Mouse (Mus musculus) MEL (cell line): ENCODE measurements at regions not wholly inside any gene's neighbourhood (a gene's known extent, or its start where the extent isn't known, plus 50 kb on each side); places are given as distances from the start of the nearest gene placed in this dataset.
"Not testable (repeated sequence)": the region's sequence is repeated elsewhere in the genome, so short reads cannot be mapped to it uniquely, and the experiment has no call there.

Experiments
- DNase-seq: peaks from one replicate; pipeline ENCODE4 v3.0.0; 2011; ENCODE audit warnings: low read depth, low spot score
- H3K27ac ChIP-seq: 2 replicates; pipeline ENCODE4 v1.5.1; 2012; ENCODE audit warnings: low read depth, mild to moderate bottlenecking, control low read depth, low read length, moderate library complexity; ENCODE audit not compliant: control insufficient read depth
- H3K27me3 ChIP-seq, 2 experiments: fragments of 150-350 bp in 1 of 2; sonication (generic) in 1 of 2; 2 replicates each; pipeline ENCODE4 v1.6.1; 2012; ENCODE audit warnings: low read length in 2 of 2, mild to moderate bottlenecking in 2 of 2, improper control_type of control experiment in 1 of 2, moderate library complexity in 1 of 2; ENCODE audit not compliant: insufficient read depth in 2 of 2, control insufficient read depth in 1 of 2
- H3K36me3 ChIP-seq, 2 experiments: 2 replicates each; pipeline ENCODE4 v1.6.1; 2012 to 2014; ENCODE audit warnings: low read length in 2 of 2, improper control_type of control experiment in 1 of 2, inconsistent platforms in 1 of 2, mild to moderate bottlenecking in 1 of 2; ENCODE audit not compliant: insufficient read depth in 2 of 2, control insufficient read depth in 1 of 2
- H3K4me1 ChIP-seq, 2 experiments: fragments of 150-350 bp in 1 of 2; sonication (generic) in 1 of 2; 2 replicates each; pipeline ENCODE4 v1.6.1; 2012; ENCODE audit warnings: low read length in 2 of 2, improper control_type of control experiment in 1 of 2, mild to moderate bottlenecking in 1 of 2; ENCODE audit not compliant: insufficient read depth in 2 of 2, control insufficient read depth in 1 of 2
- H3K4me3 ChIP-seq, 2 experiments: fragments of 150-350 bp in 1 of 2; sonication (generic) in 1 of 2; 2 replicates each; pipeline ENCODE4 v1.5.1; 2012; ENCODE audit warnings: low read depth in 2 of 2, low read length in 2 of 2, mild to moderate bottlenecking in 2 of 2, moderate library complexity in 2 of 2, control low read depth in 1 of 2, improper control_type of control experiment in 1 of 2; ENCODE audit not compliant: control insufficient read depth in 1 of 2, insufficient read depth in 1 of 2
- H3K79me2 ChIP-seq: 2 replicates; pipeline ENCODE4 v1.6.1; 2012; ENCODE audit warnings: mild to moderate bottlenecking, low read length, moderate library complexity; ENCODE audit not compliant: control insufficient read depth, poor library complexity, insufficient read depth
- H3K9ac ChIP-seq: 2 replicates; pipeline ENCODE4 v1.6.1; 2012; ENCODE audit warnings: low read depth, mild to moderate bottlenecking, control low read depth, low read length, moderate library complexity; ENCODE audit not compliant: control insufficient read depth, poor library complexity, severe bottlenecking
- H3K9me3 ChIP-seq: fragments of 150-350 bp; sonication (generic); replicated peaks from 2 replicates; pipeline ENCODE4 v1.6.1; 2012; ENCODE audit warnings: mild to moderate bottlenecking, low read length, improper control_type of control experiment, moderate library complexity; ENCODE audit not compliant: insufficient read depth
- CHD1 ChIP-seq: IDR thresholded peaks from 2 replicates; pipeline ENCODE4 v1.6.1; 2012; ENCODE audit warnings: low read depth, mild to moderate bottlenecking, inconsistent platforms, low read length, improper control_type of control experiment
- CHD2 ChIP-seq: IDR thresholded peaks from 2 replicates; pipeline ENCODE4 v1.6.1; 2011; ENCODE audit warnings: low read length, improper control_type of control experiment
- CTCF ChIP-seq, 3 experiments: IDR thresholded peaks in 2 of 3; conservative IDR thresholded peaks in 1 of 3; 2 replicates each; pipeline ENCODE4 v1.5.1; 2011 to 2012; ENCODE audit warnings: low read length in 3 of 3, low read depth in 2 of 3, mild to moderate bottlenecking in 2 of 3, improper control_type of control experiment in 1 of 3, inconsistent platforms in 1 of 3, mixed read lengths in 1 of 3, moderate library complexity in 1 of 3; ENCODE audit not compliant: control insufficient read depth in 1 of 3, insufficient read depth in 1 of 3, poor library complexity in 1 of 3, severe bottlenecking in 1 of 3
- E2F4 ChIP-seq: IDR thresholded peaks from 2 replicates; pipeline ENCODE4 v1.6.1; 2011; ENCODE audit warnings: low read depth, low read length, improper control_type of control experiment, borderline replicate concordance
- EP300 ChIP-seq, 2 experiments: IDR thresholded peaks; 2 replicates each; pipeline ENCODE4 v1.6.1; 2011; ENCODE audit warnings: improper control_type of control experiment in 2 of 2, low read length in 2 of 2, low read depth in 1 of 2, mild to moderate bottlenecking in 1 of 2
- ETS1 ChIP-seq: IDR thresholded peaks from 2 replicates; pipeline ENCODE4 v1.6.1; 2012; ENCODE audit warnings: low read depth, mild to moderate bottlenecking, inconsistent platforms, low read length, improper control_type of control experiment, moderate library complexity
- GATA1 ChIP-seq: IDR thresholded peaks from 2 replicates; pipeline ENCODE4 v1.6.1; 2011; ENCODE audit warnings: low read depth, low read length, improper control_type of control experiment
- HCFC1 ChIP-seq: IDR thresholded peaks from 2 replicates; pipeline ENCODE4 v1.6.1; 2012; ENCODE audit warnings: low read depth, mild to moderate bottlenecking, inconsistent platforms, low read length, improper control_type of control experiment, moderate library complexity
- MAFK ChIP-seq: IDR thresholded peaks from 2 replicates; pipeline ENCODE4 v1.6.1; 2011; ENCODE audit warnings: low read depth, mild to moderate bottlenecking, low read length, improper control_type of control experiment, borderline replicate concordance
- MAX ChIP-seq: IDR thresholded peaks from 2 replicates; pipeline ENCODE4 v1.6.1; 2011; ENCODE audit warnings: low read length, improper control_type of control experiment
- MEF2A ChIP-seq: IDR thresholded peaks from 2 replicates; pipeline ENCODE4 v1.6.1; 2014; ENCODE audit warnings: low read depth, mild to moderate bottlenecking, inconsistent platforms, low read length, improper control_type of control experiment; ENCODE audit not compliant: poor library complexity, insufficient replicate concordance, severe bottlenecking; ENCODE audit errors: extremely low read depth
- MXI1 ChIP-seq: IDR thresholded peaks from 2 replicates; pipeline ENCODE4 v1.6.1; 2011; ENCODE audit warnings: mild to moderate bottlenecking, low read depth, low read length, improper control_type of control experiment
- MYB ChIP-seq: IDR thresholded peaks from 2 replicates; pipeline ENCODE4 v1.6.1; 2011; ENCODE audit warnings: mild to moderate bottlenecking, low read depth, low read length, improper control_type of control experiment
- NELFE ChIP-seq: IDR thresholded peaks from 2 replicates; pipeline ENCODE4 v1.6.1; 2011; ENCODE audit warnings: low read depth, low read length, improper control_type of control experiment
- NRF1 ChIP-seq: IDR thresholded peaks from 2 replicates; pipeline ENCODE4 v1.6.1; 2014; ENCODE audit warnings: low read depth, mild to moderate bottlenecking, inconsistent platforms, low read length, improper control_type of control experiment, moderate library complexity; ENCODE audit not compliant: poor library complexity, insufficient read depth, severe bottlenecking
- POLR2A ChIP-seq, 2 experiments: IDR thresholded peaks; 2 replicates each; pipeline ENCODE4 v1.6.1; 2011 to 2012; ENCODE audit warnings: low read length in 2 of 2, mild to moderate bottlenecking in 2 of 2, control low read depth in 1 of 2, improper control_type of control experiment in 1 of 2, low read depth in 1 of 2, moderate library complexity in 1 of 2; ENCODE audit not compliant: control insufficient read depth in 1 of 2, insufficient read depth in 1 of 2, poor library complexity in 1 of 2
- POLR2AphosphoS2 ChIP-seq: IDR thresholded peaks from 2 replicates; pipeline ENCODE4 v1.6.1; 2011; ENCODE audit warnings: low read length, improper control_type of control experiment
- POLR2AphosphoS5 ChIP-seq: IDR thresholded peaks from 2 replicates; pipeline ENCODE4 v1.6.1; 2012; ENCODE audit warnings: low read depth, borderline replicate concordance, mild to moderate bottlenecking, inconsistent platforms, low read length, moderate library complexity, mixed read lengths
- SMC3 ChIP-seq: IDR thresholded peaks from 2 replicates; pipeline ENCODE4 v1.6.1; 2011; ENCODE audit warnings: low read depth, low read length, improper control_type of control experiment
- TAL1 ChIP-seq: IDR thresholded peaks from 2 replicates; pipeline ENCODE4 v1.6.1; 2012; ENCODE audit warnings: mild to moderate bottlenecking, inconsistent platforms, low read length, moderate library complexity, mixed read lengths
- TBP ChIP-seq: IDR thresholded peaks from 2 replicates; pipeline ENCODE4 v1.8.0; 2011; ENCODE audit warnings: low read depth, low read length, improper control_type of control experiment
- UBTF ChIP-seq: IDR thresholded peaks from 2 replicates; pipeline ENCODE4 v1.6.1; 2012; ENCODE audit warnings: low read depth, mild to moderate bottlenecking, inconsistent platforms, low read length, improper control_type of control experiment, moderate library complexity, borderline replicate concordance; ENCODE audit not compliant: insufficient read depth
- USF2 ChIP-seq, 2 experiments: IDR thresholded peaks; 2 replicates each; pipeline ENCODE4 v1.6.1; 2011 to 2012; ENCODE audit warnings: improper control_type of control experiment in 2 of 2, low read length in 2 of 2, borderline replicate concordance in 1 of 2, inconsistent platforms in 1 of 2, low read depth in 1 of 2, mild to moderate bottlenecking in 1 of 2; ENCODE audit not compliant: insufficient read depth in 1 of 2
- ZC3H11A ChIP-seq: IDR thresholded peaks from 2 replicates; pipeline ENCODE4 v1.6.1; 2012; ENCODE audit warnings: low read depth, mild to moderate bottlenecking, inconsistent platforms, low read length, improper control_type of control experiment
- ZMIZ1 ChIP-seq: IDR thresholded peaks from 2 replicates; pipeline ENCODE4 v1.6.1; 2012; ENCODE audit warnings: low read depth, mild to moderate bottlenecking, inconsistent platforms, low read length, improper control_type of control experiment, moderate library complexity
- ZNF384 ChIP-seq: IDR thresholded peaks from 2 replicates; pipeline ENCODE4 v1.6.1; 2012; ENCODE audit warnings: low read depth, mild to moderate bottlenecking, inconsistent platforms, low read length, improper control_type of control experiment

DNA sequence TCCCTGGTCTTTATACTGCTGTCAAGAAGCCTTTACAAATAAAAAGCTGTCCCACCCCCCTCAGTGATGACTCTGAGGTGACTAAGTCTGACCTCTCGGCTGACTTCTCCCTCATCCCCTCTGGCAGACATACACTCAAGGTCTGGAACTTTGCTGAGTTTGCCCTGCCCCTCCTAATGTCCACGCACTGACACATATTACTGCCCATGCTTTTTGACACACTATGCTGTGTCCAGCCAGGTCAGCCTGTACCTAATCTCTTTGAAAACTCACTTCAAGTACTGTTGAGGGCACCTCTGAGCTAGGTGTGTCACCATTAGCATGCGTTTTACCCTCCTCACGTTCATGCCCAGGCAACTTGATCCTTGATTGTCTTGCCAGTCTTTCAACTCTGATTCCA is 164.9 kb upstream of the Frmd6 start:
- 0 out of 4 replicates have a peak, but pooled peaks cover 0 to 1% of the 10 kb centered on the region in 2 experiments for H3K27me3 ChIP-seq
- no peak overlapping the region for H3K9ac ChIP-seq
- H3K27ac ChIP-seq = no peak overlapping the region
- no peaks in the 10 kb centered on the region for H3K36me3 ChIP-seq
- no peak for DNase-seq
- H3K4me1 ChIP-seq = no peaks in the 10 kb centered on the region
- TF ChIP-seq NRF1 (no peak), MAFK (no peak), TAL1 (no peak), USF2 (IDR thresholded peaks at IDR 0.05; ENCODE audit: borderline replicate concordance in 1 of 2, insufficient read depth in 1 of 2, low read depth in 1 of 2, low read length in 2 of 2) (no peak), ETS1 (no peak), ZNF384 (no peak), POLR2AphosphoS5 (no peak), MYB (no peak), SMC3 (no peak), POLR2AphosphoS2 (no peak), CHD1 (no peak), CTCF (IDR thresholded peaks at IDR 0.05 in 2 of 3, conservative IDR thresholded peaks at IDR 0.05 in 1 of 3; ENCODE audit: control insufficient read depth in 1 of 3, insufficient read depth in 1 of 3, low read depth in 2 of 3, low read length in 3 of 3, poor library complexity in 1 of 3, severe bottlenecking in 1 of 3) (no peak), ZC3H11A (no peak), GATA1 (no peak), EP300 (IDR thresholded peaks at IDR 0.05; ENCODE audit: low read depth in 1 of 2, low read length in 2 of 2) (no peak), MEF2A (no peak)
- H3K79me2 ChIP-seq = no peaks in the 10 kb centered on the region
- H3K9me3 ChIP-seq = no peaks in the 10 kb centered on the region
- no peak overlapping the region for H3K4me3 ChIP-seq

DNA sequence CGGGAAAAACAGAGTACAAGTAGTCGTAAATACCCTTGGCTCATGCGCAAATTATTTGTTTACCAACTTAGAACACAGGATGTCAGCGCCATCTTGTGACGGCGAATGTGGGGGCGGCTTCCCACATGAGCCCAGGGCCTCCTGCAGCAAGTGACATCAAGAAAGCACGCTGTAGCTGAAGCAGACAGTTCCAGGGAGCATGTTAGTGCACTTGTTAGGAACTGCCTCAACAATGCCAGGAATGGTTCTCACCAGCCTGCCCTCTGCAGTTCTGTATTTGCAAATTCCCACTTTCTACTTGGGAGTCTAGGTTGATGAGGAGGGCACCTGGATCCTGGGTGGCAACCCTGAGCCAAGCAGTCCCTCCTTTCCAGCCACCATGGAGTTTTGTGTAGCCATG is 157.2 kb upstream of the Frmd6 start:
- H3K9me3 ChIP-seq, H3K27me3 ChIP-seq, DNase-seq, H3K4me3 ChIP-seq, H3K27ac ChIP-seq, H3K9ac ChIP-seq, H3K4me1 ChIP-seq, H3K79me2 ChIP-seq, H3K36me3 ChIP-seq: not testable (repeated sequence)

- Histone ChIP-seq H3K27me3 (no peaks in the 10 kb centered on the region), H3K4me3 (no peak overlapping the region), H3K9ac (no peak overlapping the region), H3K36me3 (no peaks in the 10 kb centered on the region), H3K4me1 (no peaks in the 10 kb centered on the region), H3K9me3 (no peaks in the 10 kb centered on the region), H3K27ac (no peak overlapping the region), H3K79me2 (no peaks in the 10 kb centered on the region)
- DNase-seq = no peak
- TF ChIP-seq POLR2A (IDR thresholded peaks at IDR 0.05; ENCODE audit: control insufficient read depth in 1 of 2, insufficient read depth in 1 of 2, low read depth in 1 of 2, low read length in 2 of 2, poor library complexity in 1 of 2) = no peak
- TF ChIP-seq UBTF = no peak
- TF ChIP-seq NRF1 = no peak
- TF ChIP-seq TBP = no peak
- no peak for TF ChIP-seq POLR2AphosphoS5
- TF ChIP-seq MYB = no peak
- TF ChIP-seq MXI1 = no peak
- no peak for TF ChIP-seq ETS1
- no peak for TF ChIP-seq EP300 (IDR thresholded peaks at IDR 0.05; ENCODE audit: low read depth in 1 of 2, low read length in 2 of 2)
- TF ChIP-seq ZMIZ1 = no peak
- TF ChIP-seq CHD2 = no peak
- TF ChIP-seq NELFE = no peak
- no peak for TF ChIP-seq ZNF384
- no peak for TF ChIP-seq E2F4
- TF ChIP-seq CTCF (IDR thresholded peaks at IDR 0.05 in 2 of 3, conservative IDR thresholded peaks at IDR 0.05 in 1 of 3; ENCODE audit: control insufficient read depth in 1 of 3, insufficient read depth in 1 of 3, low read depth in 2 of 3, low read length in 3 of 3, poor library complexity in 1 of 3, severe bottlenecking in 1 of 3) = no peak
- TF ChIP-seq SMC3 = no peak
- TF ChIP-seq HCFC1 = no peak
- TF ChIP-seq MAX = no peak
Measured at GRCm38 (mm10) chr12:70672115-70672514, 153.2 kb upstream of the Frmd6 start.
